Mouse (Mus musculus) stomach, embryonic 14.5 days (tissue): ENCODE data around the gene Ddx1. TPM values are rescaled to one million over a fixed set of nuclear protein-coding genes. Genes with fewer than 3 reads are reported as not detected.

ENCODE experiments used
- polyA plus RNA-seq: library from polyadenylated mRNA; unstranded; fragments of >200 nt; fragmentation: Nextera tagmentation; extraction: Ambion mirVana; gene quantifications from 2 replicates; pipeline ENCODE4 v1.2.1, GENCODE M21; 2014

Gene Ddx1
- polyA plus RNA-seq, 1 experiment from 2014 or later, result 152 TPM

Other genes starting within 250 kb of the Ddx1 start
- gene Nbas, start 19.9 kb upstream of the Ddx1 start, polyA plus RNA-seq, result 27.7 and 28.8 TPM in 2 replicates